Mouse (Mus musculus): ENCODE measurements around the gene Olfr328. TPM values are rescaled to one million over a fixed set of nuclear protein-coding genes. Genes with fewer than 3 reads are reported as not detected.

Gene Olfr328
- total RNA-seq (2012; rRNA removed), result 0.04 and 0.07 TPM in 2 replicates
- not detected for polyA plus RNA-seq (2012; ENCODE audit: insufficient read depth in 1 of 2, insufficient read length in 2 of 2, low read depth in 1 of 2, low replicate concordance in 2 of 2, missing spikeins in 1 of 2)

GRCm38 (mm10) chr11:58555536-58555935 lies at the start of gene Olfr328:
Olfr328 (minus strand) TSS chr11:58555636.
- Histone ChIP-seq H3K4me1 (ENCODE audit: control insufficient read depth in 1 of 2, insufficient read depth in 2 of 2, low read length in 2 of 2) (0 out of 4 replicates have a peak, but pooled peaks cover 0 to 3% of the 10 kb centered on the region in 2 experiments), H3K36me3 (ENCODE audit: control insufficient read depth in 1 of 2, insufficient read depth in 2 of 2, low read length in 2 of 2) (no peaks in the 10 kb centered on the region), H3K27ac (ENCODE audit: control insufficient read depth, low read depth, low read length) (no peak within 1 kb of the TSS), H3K79me2 (ENCODE audit: control insufficient read depth, insufficient read depth, low read length, poor library complexity) (no peaks in the 10 kb centered on the region), H3K27me3 (ENCODE audit: control insufficient read depth in 1 of 2, insufficient read depth in 2 of 2, low read length in 2 of 2) (peaks cover 2 to 5% of the 10 kb centered on the region in 2 experiments; a peak in 2 of 4 replicates), H3K4me3 (ENCODE audit: control insufficient read depth in 1 of 2, insufficient read depth in 1 of 2, low read depth in 2 of 2, low read length in 2 of 2) (no peak within 1 kb of the TSS), H3K9me3 (replicated peaks; ENCODE audit: insufficient read depth, low read length) (no peaks in the 10 kb centered on the region), H3K9ac (ENCODE audit: control insufficient read depth, low read depth, low read length, poor library complexity, severe bottlenecking) (no peak within 1 kb of the TSS)
- no peak for DNase-seq (ENCODE audit: low read depth, low spot score)
- TF ChIP-seq NELFE (IDR thresholded peaks at IDR 0.05; ENCODE audit: low read depth, low read length) (no peak), TCF12 (IDR thresholded peaks at IDR 0.05; ENCODE audit: low read depth, low read length) (no peak), SIN3A (IDR thresholded peaks at IDR 0.05; ENCODE audit: low read length) (no peak), UBTF (IDR thresholded peaks at IDR 0.05; ENCODE audit: borderline replicate concordance, insufficient read depth, low read depth, low read length) (no peak), SMC3 (IDR thresholded peaks at IDR 0.05; ENCODE audit: low read depth, low read length) (no peak)

DNA sequence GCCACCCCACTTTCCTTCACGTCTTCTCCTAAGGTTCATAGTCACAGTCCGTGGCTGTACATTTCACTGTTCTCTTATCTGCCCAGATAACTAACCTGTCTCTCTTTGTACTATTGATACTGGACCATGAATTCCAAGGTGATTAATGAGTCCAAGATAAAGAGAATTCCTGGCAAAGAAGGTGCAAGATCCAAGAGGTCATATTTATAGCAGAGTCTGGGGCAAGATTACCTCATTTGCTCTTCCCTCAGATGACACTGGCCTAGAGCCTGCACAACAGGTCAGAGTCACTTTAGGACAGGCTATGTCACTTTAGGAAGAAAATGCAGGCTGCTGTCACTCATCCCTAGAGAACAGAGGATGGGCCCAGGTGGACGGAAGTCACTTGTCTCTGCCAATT lies 49.8 kb upstream of the Olfr328 start:
- H3K4me3 ChIP-seq (ENCODE audit: control insufficient read depth in 1 of 2, insufficient read depth in 1 of 2, low read depth in 2 of 2, low read length in 2 of 2), result no peak overlapping the region
- H3K27ac ChIP-seq (ENCODE audit: control insufficient read depth, low read depth, low read length), result no peak overlapping the region
- peaks cover 0 to 5% of the 10 kb centered on the region in 2 experiments; a peak in 2 of 4 replicates for H3K36me3 ChIP-seq (ENCODE audit: control insufficient read depth in 1 of 2, insufficient read depth in 2 of 2, low read length in 2 of 2)
- H3K79me2 ChIP-seq (ENCODE audit: control insufficient read depth, insufficient read depth, low read length, poor library complexity), result no peaks in the 10 kb centered on the region
- H3K27me3 ChIP-seq (ENCODE audit: control insufficient read depth in 1 of 2, insufficient read depth in 2 of 2, low read length in 2 of 2), result peaks cover 0 to 3% of the 10 kb centered on the region in 2 experiments; a peak in 3 of 4 replicates
- H3K9ac ChIP-seq (ENCODE audit: control insufficient read depth, low read depth, low read length, poor library complexity, severe bottlenecking), result no peak overlapping the region
- TF ChIP-seq GATA1 (IDR thresholded peaks at IDR 0.05; ENCODE audit: low read depth, low read length) (peak; percentile 43; the same call in 1 of the 2 replicates), E2F4 (IDR thresholded peaks at IDR 0.05; ENCODE audit: borderline replicate concordance, low read depth, low read length) (no peak)
- no peaks in the 10 kb centered on the region for H3K9me3 ChIP-seq (replicated peaks; ENCODE audit: insufficient read depth, low read length)
- no peak for DNase-seq (ENCODE audit: low read depth, low spot score)
- peaks cover 2 to 9% of the 10 kb centered on the region in 2 experiments; a peak in 1 of 4 replicates for H3K4me1 ChIP-seq (ENCODE audit: control insufficient read depth in 1 of 2, insufficient read depth in 2 of 2, low read length in 2 of 2)

GRCm38 (mm10) chr11:58604688-58605087 lies 49.3 kb upstream of the Olfr328 start:
- Histone ChIP-seq H3K27me3 (ENCODE audit: control insufficient read depth in 1 of 2, insufficient read depth in 2 of 2, low read length in 2 of 2) (peaks cover 0 to 3% of the 10 kb centered on the region in 2 experiments; a peak in 3 of 4 replicates), H3K9ac (ENCODE audit: control insufficient read depth, low read depth, low read length, poor library complexity, severe bottlenecking) (no peak overlapping the region), H3K27ac (ENCODE audit: control insufficient read depth, low read depth, low read length) (no peak overlapping the region), H3K4me3 (ENCODE audit: control insufficient read depth in 1 of 2, insufficient read depth in 1 of 2, low read depth in 2 of 2, low read length in 2 of 2) (no peak overlapping the region), H3K9me3 (replicated peaks; ENCODE audit: insufficient read depth, low read length) (no peaks in the 10 kb centered on the region), H3K36me3 (ENCODE audit: control insufficient read depth in 1 of 2, insufficient read depth in 2 of 2, low read length in 2 of 2) (peaks cover 0 to 5% of the 10 kb centered on the region in 2 experiments; a peak in 2 of 4 replicates), H3K79me2 (ENCODE audit: control insufficient read depth, insufficient read depth, low read length, poor library complexity) (no peaks in the 10 kb centered on the region), H3K4me1 (ENCODE audit: control insufficient read depth in 1 of 2, insufficient read depth in 2 of 2, low read length in 2 of 2) (peaks cover 2 to 9% of the 10 kb centered on the region in 2 experiments; a peak in 1 of 4 replicates)
- no peak for DNase-seq (ENCODE audit: low read depth, low spot score)
- TF ChIP-seq MAZ (IDR thresholded peaks at IDR 0.05; ENCODE audit: low read depth, low read length) (no peak), MEF2A (IDR thresholded peaks at IDR 0.05; ENCODE audit: extremely low read depth, insufficient replicate concordance, low read depth, low read length, poor library complexity, severe bottlenecking) (no peak), MAX (IDR thresholded peaks at IDR 0.05; ENCODE audit: low read length) (no peak), EP300 (IDR thresholded peaks at IDR 0.05; ENCODE audit: low read depth in 1 of 2, low read length in 2 of 2) (no peak), E2F4 (IDR thresholded peaks at IDR 0.05; ENCODE audit: borderline replicate concordance, low read depth, low read length) (no peak), KAT2A (conservative IDR thresholded peaks at IDR 0.05; ENCODE audit: low read depth, low read length) (no peak), RCOR1 (IDR thresholded peaks at IDR 0.05; ENCODE audit: low read depth, low read length) (no peak), TAL1 (IDR thresholded peaks at IDR 0.05; ENCODE audit: low read length) (no peak)
